Mouse (Mus musculus) limb, embryonic 15.5 days (tissue): Measurements from ENCODE around the gene Gm3755. TPM values are rescaled to one million over a fixed set of nuclear protein-coding genes. Genes with fewer than 3 reads are reported as not detected.
"Not testable (repeated sequence)": the region's sequence is repeated elsewhere in the genome, so short reads cannot be mapped to it uniquely, and the experiment has no call there.

Source experiments
- ATAC-seq: fragments of 200-750 bp; cut with Nextera tagmentation; 2 replicates; pipeline ENCODE4 v1.8.0; 2017; ENCODE audit warnings: low read depth, moderate TSS enrichment; ENCODE audit not compliant: insufficient number of reproducible peaks, low FRiP score, low TSS enrichment
- H3K27ac ChIP-seq: fragments of 300-500 bp; sonication (generic); 2 replicates; pipeline ENCODE4 v1.5.1; 2015; ENCODE audit warnings: moderate library complexity, mild to moderate bottlenecking, inconsistent platforms
- H3K27me3 ChIP-seq: fragments of 300-500 bp; sonication (generic); 2 replicates; pipeline ENCODE4 v1.6.1; 2015; ENCODE audit warnings: inconsistent platforms
- H3K36me3 ChIP-seq: fragments of 300-500 bp; sonication (generic); 2 replicates; pipeline ENCODE4 v1.6.1; 2015; ENCODE audit warnings: inconsistent platforms
- H3K4me1 ChIP-seq: fragments of 300-500 bp; sonication (generic); 2 replicates; pipeline ENCODE4 v1.6.1; 2015; ENCODE audit warnings: inconsistent platforms
- H3K4me2 ChIP-seq: fragments of 300-500 bp; sonication (generic); 2 replicates; pipeline ENCODE4 v1.6.1; 2015; ENCODE audit warnings: mild to moderate bottlenecking, inconsistent platforms
- H3K4me3 ChIP-seq: fragments of 300-500 bp; sonication (generic); 2 replicates; pipeline ENCODE4 v1.5.1; 2015; ENCODE audit warnings: mild to moderate bottlenecking, inconsistent platforms
- H3K9ac ChIP-seq: fragments of 300-500 bp; sonication (generic); 2 replicates; pipeline ENCODE4 v1.6.1; 2015; ENCODE audit warnings: inconsistent platforms
- H3K9me3 ChIP-seq: fragments of 300-500 bp; sonication (generic); 2 replicates; pipeline ENCODE4 v1.6.1; 2016; ENCODE audit warnings: inconsistent platforms
- WGBS: fragments of 180-500 bp; shearing (Covaris S2); methylation state at CpG from one replicate; pipeline ENCODE4 v1.1.7; 2015; 5-methylcytosine and 5-hydroxymethylcytosine counted together
- polyA plus RNA-seq: library from polyadenylated mRNA; unstranded; fragments of >200 nt; fragmentation: Nextera tagmentation; extraction: Ambion mirVana; gene quantifications from 2 replicates; pipeline ENCODE4 v1.2.1, GENCODE M21; 2015

Gm3755 gene
- polyA plus RNA-seq = 0.12 TPM in 1 of 2 replicates, not detected in the other

DNA sequence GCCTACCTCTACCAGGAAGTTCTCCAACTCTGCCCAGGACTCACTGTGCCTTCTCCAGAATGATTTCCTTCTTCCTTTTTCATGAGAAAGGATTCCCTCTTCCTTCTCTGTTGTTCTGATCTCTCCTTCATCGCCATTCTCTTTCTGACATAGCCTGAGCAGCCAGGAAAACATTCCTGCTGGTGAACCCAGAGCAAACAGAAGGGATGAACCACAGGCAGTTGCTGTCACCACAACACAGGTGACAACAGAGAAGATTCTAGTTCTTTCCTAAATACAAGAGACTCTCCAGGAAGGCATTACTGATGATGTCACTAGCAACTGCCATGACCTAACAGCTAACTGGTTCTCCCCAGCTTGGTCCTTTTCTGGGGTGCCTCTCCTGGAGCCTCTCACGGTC is at the start of gene Gm3755:
Gm3755 (minus strand) TSS at position 101 of the 400 bp plus-strand sequence.
- not testable (repeated sequence) for H3K9me3 ChIP-seq, H3K27me3 ChIP-seq, H3K9ac ChIP-seq, H3K27ac ChIP-seq, H3K4me2 ChIP-seq, H3K36me3 ChIP-seq, H3K4me1 ChIP-seq, H3K4me3 ChIP-seq, ATAC-seq
- WGBS = no CpG with 5 or more reads among the region's 2 CpGs

DNA sequence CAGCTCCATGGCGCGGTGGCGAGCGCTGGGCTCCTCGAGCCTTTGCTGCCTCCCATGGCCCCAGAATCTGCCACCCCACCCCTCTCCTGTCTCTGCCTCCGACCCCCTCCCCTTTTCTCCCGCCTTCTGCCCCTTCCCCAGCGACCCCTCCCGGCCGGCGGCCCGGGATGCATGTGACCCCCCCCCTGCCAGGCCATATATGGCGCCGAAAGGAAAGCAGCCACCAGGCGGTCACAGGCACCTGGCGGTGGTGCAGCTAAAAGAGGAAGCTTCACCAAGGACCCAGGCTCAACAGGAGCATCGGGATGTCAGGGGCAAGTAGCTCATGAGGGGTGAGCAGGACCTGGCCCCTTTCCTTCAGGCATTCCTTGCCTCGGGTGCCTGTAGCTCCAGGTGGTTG is 38.0 kb upstream of the Gm3755 start:
- not testable (repeated sequence) for H3K27ac ChIP-seq, H3K9me3 ChIP-seq, H3K36me3 ChIP-seq, H3K4me1 ChIP-seq, H3K27me3 ChIP-seq, ATAC-seq, H3K9ac ChIP-seq
- H3K4me2 ChIP-seq = peak overlapping the region; percentile 55
- H3K4me3 ChIP-seq = peak overlapping the region; percentile 33
- under 1% methylated on average over 18 of the region's 18 CpGs for WGBS

DNA sequence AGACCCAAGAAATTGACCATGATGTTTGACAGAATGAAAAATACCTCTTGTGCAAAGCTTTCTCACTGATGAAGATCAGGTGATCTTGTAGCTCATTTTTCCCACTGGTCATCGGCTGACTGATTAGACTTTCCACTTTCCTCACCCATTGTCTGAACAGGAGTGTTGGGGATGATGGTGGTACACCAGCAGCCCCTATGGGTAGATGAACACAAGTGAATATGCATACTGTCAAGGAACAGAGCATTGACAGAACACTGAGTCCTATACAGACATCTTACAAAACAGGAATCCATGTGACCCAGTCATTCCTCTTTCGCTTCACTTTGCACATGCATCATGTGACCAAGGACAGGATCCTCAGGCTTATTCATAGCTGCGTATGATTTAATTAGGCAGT is 32.9 kb upstream of the Gm3755 start, which contains the start of gene Gm3752:
Gm3752 (minus strand) TSS at position 101 of the 400 bp plus-strand sequence.
- H3K27ac ChIP-seq, H3K4me3 ChIP-seq, ATAC-seq, H3K9ac ChIP-seq, H3K4me1 ChIP-seq, H3K4me2 ChIP-seq, H3K36me3 ChIP-seq, H3K27me3 ChIP-seq, H3K9me3 ChIP-seq: not testable (repeated sequence)
- 79% methylated on average over 1 of the region's 3 CpGs for WGBS

GRCm38 (mm10) chr14:7422496-7422895 is 28.2 kb downstream of the Gm3755 start:
- H3K27me3 ChIP-seq, H3K36me3 ChIP-seq, H3K4me3 ChIP-seq, H3K9ac ChIP-seq, H3K9me3 ChIP-seq, H3K27ac ChIP-seq, H3K4me1 ChIP-seq, H3K4me2 ChIP-seq, ATAC-seq: not testable (repeated sequence)
- WGBS = 71% methylated on average over 2 of the region's 2 CpGs

Other genes starting within 250 kb of the Gm3755 start
- not detected in 2 replicates for gene Gm3727, start 186.2 kb downstream of the Gm3755 start, polyA plus RNA-seq
- 0.10 and 0.59 TPM in 2 replicates for gene Gm3739, start 135.9 kb downstream of the Gm3755 start, polyA plus RNA-seq
- not detected in 2 replicates for gene Gm5797, start 118.5 kb downstream of the Gm3755 start, polyA plus RNA-seq
- gene Gm8374, start 85.8 kb downstream of the Gm3755 start, polyA plus RNA-seq = not detected in 2 replicates
- gene Gm3752, start 32.8 kb upstream of the Gm3755 start, polyA plus RNA-seq = 0.40 and 0.55 TPM in 2 replicates
- gene Gm3558, start 117.6 kb upstream of the Gm3755 start, polyA plus RNA-seq = 1.0 and 2.1 TPM in 2 replicates
- not detected in 2 replicates for gene Gm10338, start 144.7 kb upstream of the Gm3755 start, polyA plus RNA-seq
- not detected in 2 replicates for gene Gm10128, start 193.1 kb upstream of the Gm3755 start, polyA plus RNA-seq